Mouse (Mus musculus) limb, embryonic 14.5 days (tissue): ENCODE measurements around the gene Rps27l. TPM values are rescaled to one million over a fixed set of nuclear protein-coding genes. Genes with fewer than 3 reads are reported as not detected.

Source experiments
- ATAC-seq: fragments of 200-750 bp; cut with Nextera tagmentation; 2 replicates; pipeline ENCODE4 v1.8.0; 2017; ENCODE audit warnings: low read depth, moderate number of reproducible peaks, moderate TSS enrichment; ENCODE audit not compliant: low FRiP score
- DNase-seq: peaks from one replicate; pipeline ENCODE4 v3.0.0-alpha.2; 2015; ENCODE audit warnings: low spot score
- H3K27ac ChIP-seq: fragments of 300-500 bp; sonication (generic); replicated peaks from 2 replicates; pipeline ENCODE4 v1.5.1; 2014; ENCODE audit warnings: low read depth, mild to moderate bottlenecking, low read length, moderate library complexity, mixed read lengths
- H3K27me3 ChIP-seq: fragments of 300-500 bp; sonication (generic); 2 replicates; pipeline ENCODE4 v1.6.1; 2014; ENCODE audit warnings: low read length, mixed read lengths; ENCODE audit not compliant: control insufficient read depth, insufficient read depth
- H3K36me3 ChIP-seq: fragments of 300-500 bp; sonication (generic); 2 replicates; pipeline ENCODE4 v1.6.1; 2014; ENCODE audit warnings: mild to moderate bottlenecking, low read length, moderate library complexity, mixed read lengths; ENCODE audit not compliant: control insufficient read depth, insufficient read depth
- H3K4me1 ChIP-seq: fragments of 300-500 bp; sonication (generic); 2 replicates; pipeline ENCODE4 v1.6.1; 2014; ENCODE audit warnings: antibody characterized with exemption, low read length, mixed read lengths; ENCODE audit not compliant: control insufficient read depth, insufficient read depth
- H3K4me2 ChIP-seq: fragments of 300-500 bp; sonication (generic); replicated peaks from 2 replicates; pipeline ENCODE4 v1.6.1; 2014; ENCODE audit warnings: low read depth, mild to moderate bottlenecking, low read length, moderate library complexity; ENCODE audit not compliant: severe bottlenecking
- H3K4me3 ChIP-seq: fragments of 300-500 bp; sonication (generic); replicated peaks from 2 replicates; pipeline ENCODE4 v1.5.1; 2014; ENCODE audit warnings: low read length
- H3K9ac ChIP-seq: fragments of 300-500 bp; sonication (generic); 2 replicates; pipeline ENCODE4 v1.6.1; 2014; ENCODE audit warnings: mild to moderate bottlenecking, low read depth, low read length, moderate library complexity; ENCODE audit not compliant: severe bottlenecking
- H3K9me3 ChIP-seq: fragments of 300-500 bp; sonication (generic); 2 replicates; pipeline ENCODE4 v1.6.1; 2016; ENCODE audit warnings: low read length; ENCODE audit not compliant: control insufficient read depth
- POLR2A ChIP-seq: fragments of 200-500 bp; IDR thresholded peaks from 2 replicates; pipeline ENCODE4 v1.8.0; 2012; ENCODE audit warnings: inconsistent platforms, mild to moderate bottlenecking, moderate library complexity, borderline replicate concordance; ENCODE audit not compliant: insufficient read depth, insufficient read length; ENCODE audit errors: extremely low read depth
- WGBS: fragments of 180-500 bp; shearing (Covaris S2); extraction: QIAGEN DNeasy Blood & Tissue Kit; methylation state at CpG from one replicate; pipeline ENCODE4 v1.1.7; 2014; 5-methylcytosine and 5-hydroxymethylcytosine counted together
- polyA plus RNA-seq, 2 experiments: library from polyadenylated mRNA; depleted of rRNA in 1 of 2; stranded (reverse) in 1 of 2; unstranded in 1 of 2; fragments of >200 nt; fragmentation: Nextera tagmentation in 1 of 2; extraction: Ambion mirVana in 1 of 2; gene quantifications; 2 replicates each; pipeline versions ENCODE4 v1.2.1 to v1.2.3; 2012 to 2014

The Rps27l gene
- polyA plus RNA-seq, 2 experiments, result 292 to 633 TPM

GRCm38 (mm10) chr9:66920488-66921279 is 25.2 kb upstream of the Rps27l start:
- no peak for TF ChIP-seq POLR2A
- no peak for ATAC-seq
- no peaks in the 10 kb centered on the region for H3K27me3 ChIP-seq
- no peaks in the 10 kb centered on the region for H3K36me3 ChIP-seq
- H3K4me2 ChIP-seq, result peak overlapping the region; percentile 68
- H3K27ac ChIP-seq, result no peak overlapping the region
- no peaks in the 10 kb centered on the region for H3K9me3 ChIP-seq
- DNase-seq, result no peak
- peaks cover 10% of the 10 kb centered on the region for H3K4me1 ChIP-seq
- no peak overlapping the region for H3K9ac ChIP-seq
- WGBS, result 3% methylated on average over 6 of the region's 6 CpGs
- peak overlapping the region; percentile 65; the same call in 1 of the 2 replicates for H3K4me3 ChIP-seq

GRCm38 (mm10) chr9:66922076-66922475 is 23.8 kb upstream of the Rps27l start:
- Histone ChIP-seq H3K4me2 (no peak overlapping the region), H3K27me3 (no peaks in the 10 kb centered on the region), H3K27ac (no peak overlapping the region), H3K9ac (no peak overlapping the region), H3K36me3 (no peaks in the 10 kb centered on the region), H3K9me3 (no peaks in the 10 kb centered on the region), H3K4me3 (no peak overlapping the region), H3K4me1 (peaks cover 9% of the 10 kb centered on the region)
- DNase-seq (no peak), ATAC-seq (no peak)
- TF ChIP-seq POLR2A, result no peak
- WGBS, result 98% methylated on average over 1 of the region's 1 CpGs

GRCm38 (mm10) chr9:66925853-66926252 is 20.0 kb upstream of the Rps27l start:
- TF ChIP-seq POLR2A, result no peak
- Histone ChIP-seq H3K4me3 (no peak overlapping the region), H3K4me2 (no peak overlapping the region), H3K9me3 (no peaks in the 10 kb centered on the region), H3K9ac (no peak overlapping the region), H3K4me1 (no peaks in the 10 kb centered on the region), H3K27ac (no peak overlapping the region), H3K36me3 (no peaks in the 10 kb centered on the region), H3K27me3 (no peaks in the 10 kb centered on the region)
- DNase-seq (no peak), ATAC-seq (no peak)
- WGBS, result 74% methylated on average over 3 of the region's 3 CpGs

- no peak overlapping the region for H3K4me3 ChIP-seq
- ATAC-seq, result no peak
- 81% methylated on average over 8 of the region's 8 CpGs for WGBS
- DNase-seq, result no peak
- no peak overlapping the region for H3K9ac ChIP-seq
- no peaks in the 10 kb centered on the region for H3K4me1 ChIP-seq
- TF ChIP-seq POLR2A, result no peak
- H3K4me2 ChIP-seq, result no peak overlapping the region
- H3K9me3 ChIP-seq, result no peaks in the 10 kb centered on the region
- no peaks in the 10 kb centered on the region for H3K27me3 ChIP-seq
- no peaks in the 10 kb centered on the region for H3K36me3 ChIP-seq
- H3K27ac ChIP-seq, result no peak overlapping the region
Observed at GRCm38 (mm10) chr9:66927696-66928402, 18.0 kb upstream of the Rps27l start.

- no peak for DNase-seq
- no peaks in the 10 kb centered on the region for H3K9me3 ChIP-seq
- ATAC-seq, result no peak
- TF ChIP-seq POLR2A, result no peak
- no peak overlapping the region for H3K4me3 ChIP-seq
- H3K4me2 ChIP-seq, result no peak overlapping the region
- H3K9ac ChIP-seq, result no peak overlapping the region
- no peaks in the 10 kb centered on the region for H3K36me3 ChIP-seq
- WGBS, result 59% methylated on average over 7 of the region's 7 CpGs
- H3K27me3 ChIP-seq, result no peaks in the 10 kb centered on the region
- no peak overlapping the region for H3K27ac ChIP-seq
- H3K4me1 ChIP-seq, result no peaks in the 10 kb centered on the region
Observed at GRCm38 (mm10) chr9:66930351-66930750, 15.5 kb upstream of the Rps27l start.
